In genomic region chrX:53023021-53023420, GRCm38 (mm10) we compare ENCODE assay signal across 14 mouse cellular contexts.
"Had no signal": no experiment of that assay in that cellular context is flagged by ENCODE, and none has a peak within 500 bp of the region (broad histone marks: within the 10 kb centered on the region; RNA-seq: fewer than 3 reads in every experiment).

No protein-coding gene starts in this region.

- ATAC-seq: midbrain, embryonic 13.5 days had no signal

- H3K4me1 ChIP-seq: midbrain, embryonic 13.5 days; neural tube, embryonic 12.5 days; stomach, embryonic 15.5 days had no signal

- DNase-seq: kidney, adult 8-10 months; kidney, postnatal 25 days; left cerebral cortex, postnatal 4 days; lung, adult 18-20 months; lung, postnatal 36 days; right cerebral cortex, postnatal 4 days; spleen, adult 18-20 months; thymus, adult 2 months; thymus, postnatal 36 days had no signal

- H3K27me3 ChIP-seq: limb, embryonic 13.5 days; midbrain, embryonic 13.5 days; neural tube, embryonic 12.5 days; stomach, embryonic 15.5 days had no signal

- H3K4me3 ChIP-seq: limb, embryonic 13.5 days; midbrain, embryonic 13.5 days; neural tube, embryonic 12.5 days; stomach, embryonic 15.5 days had no signal

- H3K27ac ChIP-seq: limb, embryonic 13.5 days; liver, embryonic 14.5 days; midbrain, embryonic 13.5 days; neural tube, embryonic 12.5 days; stomach, embryonic 15.5 days had no signal
